Mouse (Mus musculus) liver, embryonic 16.5 days (tissue): ENCODE results near the gene Cyp8b1. TPM values are rescaled to one million over a fixed set of nuclear protein-coding genes. Genes with fewer than 3 reads are reported as not detected.

Experiments
- ATAC-seq: fragments of 200-750 bp; cut with Nextera tagmentation; 2 replicates; pipeline ENCODE4 v1.8.0; 2017; ENCODE audit warnings: low read depth, mild to moderate bottlenecking, moderate number of reproducible peaks, moderate library complexity
- H3K27ac ChIP-seq: fragments of 300-500 bp; sonication (generic); 2 replicates; pipeline ENCODE4 v1.5.1; 2014; ENCODE audit warnings: mild to moderate bottlenecking, low read length
- H3K27me3 ChIP-seq: fragments of 300-500 bp; sonication (generic); 2 replicates; pipeline ENCODE4 v1.6.1; 2014; ENCODE audit warnings: low read depth, low read length, mixed read lengths; ENCODE audit not compliant: control insufficient read depth, insufficient read depth
- H3K36me3 ChIP-seq: fragments of 300-500 bp; sonication (generic); 2 replicates; pipeline ENCODE4 v1.6.1; 2014; ENCODE audit warnings: mild to moderate bottlenecking; ENCODE audit not compliant: control insufficient read depth, insufficient read depth
- H3K4me1 ChIP-seq: fragments of 300-500 bp; sonication (generic); 2 replicates; pipeline ENCODE4 v1.6.1; 2014; ENCODE audit warnings: low read depth, low read length, mixed read lengths; ENCODE audit not compliant: control insufficient read depth
- H3K4me2 ChIP-seq: fragments of 300-500 bp; sonication (generic); 2 replicates; pipeline ENCODE4 v1.6.1; 2014; ENCODE audit warnings: low read depth, low read length, mixed read lengths
- H3K4me3 ChIP-seq: fragments of 300-500 bp; sonication (generic); 2 replicates; pipeline ENCODE4 v1.5.1; 2014; ENCODE audit warnings: low read depth, mild to moderate bottlenecking, low read length
- H3K9ac ChIP-seq: fragments of 300-500 bp; sonication (generic); 2 replicates; pipeline ENCODE4 v1.6.1; 2014; ENCODE audit warnings: low read depth, low read length
- H3K9me3 ChIP-seq: fragments of 300-500 bp; sonication (generic); replicated peaks from 2 replicates; pipeline ENCODE4 v1.6.1; 2016; ENCODE audit warnings: low read length; ENCODE audit not compliant: control insufficient read depth
- WGBS: fragments of 180-500 bp; shearing (Covaris S2); extraction: QIAGEN DNeasy Blood & Tissue Kit; methylation state at CpG from one replicate; pipeline ENCODE4 v1.1.7; 2014; ENCODE audit not compliant: insufficient replicate concordance; 5-methylcytosine and 5-hydroxymethylcytosine counted together
- polyA plus RNA-seq: library from polyadenylated mRNA; unstranded; fragments of >200 nt; fragmentation: Nextera tagmentation; extraction: Ambion mirVana; gene quantifications from 2 replicates; pipeline ENCODE4 v1.2.1, GENCODE M21; 2015

The Cyp8b1 gene
- polyA plus RNA-seq, result 13.0 and 19.0 TPM in 2 replicates

DNA sequence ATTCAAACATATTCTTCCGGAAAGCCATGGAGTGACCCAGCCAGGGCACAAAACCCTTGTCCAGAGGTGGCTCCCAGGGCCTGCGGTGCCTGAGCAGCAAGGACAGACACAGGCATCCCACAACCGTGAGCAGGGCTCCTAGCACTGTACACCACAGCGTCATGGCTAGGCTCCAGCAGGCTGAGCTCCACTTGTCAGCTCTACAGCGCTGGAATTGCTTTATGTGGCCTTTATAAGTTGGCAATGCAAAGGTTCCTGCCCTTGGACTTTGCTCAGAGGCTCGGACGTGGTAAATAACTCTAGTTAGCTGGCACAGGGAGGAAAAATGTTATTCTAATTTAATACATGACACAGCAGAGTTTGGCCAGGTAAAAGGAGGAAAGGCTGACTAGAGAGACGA lies at the start of gene Cyp8b1:
TSS of gene Cyp8b1 (minus strand) at position 204 of the 400 bp plus-strand sequence.
- no peak within 1 kb of the TSS for H3K4me3 ChIP-seq
- no peak within 1 kb of the TSS for H3K9ac ChIP-seq
- H3K9me3 ChIP-seq, result no peaks in the 10 kb centered on the region
- H3K4me1 ChIP-seq, result no peaks in the 10 kb centered on the region; the same call in 1 of the 2 replicates
- no peaks in the 10 kb centered on the region for H3K36me3 ChIP-seq
- peak; percentile 71 for ATAC-seq
- no peaks in the 10 kb centered on the region for H3K27me3 ChIP-seq
- no peak within 1 kb of the TSS for H3K4me2 ChIP-seq
- 0 out of 2 replicates have a peak within 1 kb of the TSS, but pooled peaks have one; percentile 27 for H3K27ac ChIP-seq
- 60% methylated on average over 8 of the region's 8 CpGs for WGBS

DNA sequence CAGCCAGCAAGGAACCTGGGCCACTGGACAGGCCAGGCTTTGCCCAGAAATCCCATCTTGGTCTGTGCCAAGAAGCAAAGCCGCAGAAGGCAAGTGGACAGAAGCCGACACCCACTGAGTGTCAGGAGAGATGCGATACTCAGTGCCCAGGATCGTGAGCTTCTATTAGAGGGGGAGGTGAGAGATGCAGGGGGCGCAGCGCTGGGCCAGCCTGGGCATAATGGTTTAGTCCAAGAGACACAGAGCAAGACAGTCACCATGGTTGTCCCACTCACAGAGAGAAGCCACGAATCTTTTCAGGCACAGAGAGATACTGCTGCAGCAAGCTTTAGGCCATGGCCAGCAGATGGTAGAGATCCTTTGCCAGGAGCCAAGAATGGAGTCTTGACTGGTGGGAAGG lies 48.8 kb upstream of the Cyp8b1 start:
- H3K27ac ChIP-seq, result no peak overlapping the region
- no peak overlapping the region for H3K4me2 ChIP-seq
- 73% methylated on average over 7 of the region's 7 CpGs for WGBS
- H3K27me3 ChIP-seq, result no peaks in the 10 kb centered on the region
- no peaks in the 10 kb centered on the region for H3K36me3 ChIP-seq
- ATAC-seq, result no peak
- H3K4me3 ChIP-seq, result no peak overlapping the region
- H3K4me1 ChIP-seq, result no peaks in the 10 kb centered on the region
- no peak overlapping the region for H3K9ac ChIP-seq
- H3K9me3 ChIP-seq, result no peaks in the 10 kb centered on the region

DNA sequence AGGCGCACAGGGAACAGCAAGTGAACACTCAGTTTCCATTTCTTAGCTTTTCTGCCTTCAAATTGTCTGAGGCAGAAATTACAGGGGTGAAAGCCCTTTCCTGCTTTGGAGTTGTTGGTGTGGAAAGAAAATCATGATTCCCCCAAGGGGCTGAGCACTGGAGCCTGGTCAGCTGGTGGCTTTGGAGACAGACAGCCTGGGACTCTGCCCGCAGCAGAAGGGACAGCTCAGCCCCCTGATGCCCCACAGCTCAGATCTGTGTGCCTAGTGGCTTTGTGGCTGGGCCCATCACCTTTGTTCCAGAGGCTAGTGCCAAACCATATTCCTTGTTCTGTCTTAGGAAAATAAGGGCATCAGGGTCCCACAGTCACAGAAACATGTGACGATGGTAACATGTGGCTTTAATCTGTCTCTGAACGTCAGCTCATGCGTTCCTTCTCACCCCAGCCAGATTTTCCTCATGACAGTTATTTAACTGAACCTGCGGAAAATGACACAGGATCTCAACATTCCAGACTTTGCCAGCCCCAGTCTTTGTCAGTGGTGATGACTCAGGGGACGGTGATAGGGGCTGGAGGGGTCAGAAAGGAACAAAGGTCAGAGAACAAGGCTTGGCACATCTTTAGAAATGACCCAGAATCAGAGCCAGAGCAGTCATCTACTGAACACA lies 44.0 kb upstream of the Cyp8b1 start:
- ATAC-seq, result no peak
- no peak overlapping the region for H3K4me2 ChIP-seq
- H3K36me3 ChIP-seq, result no peaks in the 10 kb centered on the region
- no peak overlapping the region for H3K4me3 ChIP-seq
- no peaks in the 10 kb centered on the region for H3K9me3 ChIP-seq
- no peak overlapping the region for H3K9ac ChIP-seq
- no peak overlapping the region for H3K27ac ChIP-seq
- WGBS, result 57% methylated on average over 7 of the region's 7 CpGs
- no peaks in the 10 kb centered on the region for H3K4me1 ChIP-seq
- H3K27me3 ChIP-seq, result no peaks in the 10 kb centered on the region

DNA sequence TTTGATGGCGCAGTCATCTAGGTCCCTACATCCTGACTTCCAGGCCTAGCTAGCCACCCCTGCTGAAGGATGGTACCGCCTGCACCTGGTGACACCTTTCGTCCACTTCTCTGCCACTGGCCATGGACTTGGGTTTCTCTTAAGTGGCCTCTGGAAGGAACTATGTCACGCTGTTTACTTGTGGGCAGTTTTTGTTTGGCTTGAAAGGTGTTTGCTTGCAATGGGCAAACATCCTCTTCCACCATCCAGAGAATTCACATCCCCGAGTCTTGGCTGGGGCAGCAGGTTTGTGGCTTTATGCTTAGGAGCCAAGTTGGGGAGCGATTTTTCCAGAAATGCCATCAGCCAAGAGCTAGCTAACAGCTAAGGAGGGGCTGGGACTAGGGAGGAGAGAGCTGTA lies 36.5 kb upstream of the Cyp8b1 start:
- no peaks in the 10 kb centered on the region for H3K9me3 ChIP-seq
- no peak overlapping the region for H3K4me3 ChIP-seq
- WGBS, result 67% methylated on average over 6 of the region's 6 CpGs
- no peak overlapping the region for H3K27ac ChIP-seq
- H3K36me3 ChIP-seq, result no peaks in the 10 kb centered on the region
- H3K9ac ChIP-seq, result no peak overlapping the region
- no peak for ATAC-seq
- H3K27me3 ChIP-seq, result no peaks in the 10 kb centered on the region
- H3K4me2 ChIP-seq, result no peak overlapping the region
- H3K4me1 ChIP-seq, result peaks cover 2% of the 10 kb centered on the region

DNA sequence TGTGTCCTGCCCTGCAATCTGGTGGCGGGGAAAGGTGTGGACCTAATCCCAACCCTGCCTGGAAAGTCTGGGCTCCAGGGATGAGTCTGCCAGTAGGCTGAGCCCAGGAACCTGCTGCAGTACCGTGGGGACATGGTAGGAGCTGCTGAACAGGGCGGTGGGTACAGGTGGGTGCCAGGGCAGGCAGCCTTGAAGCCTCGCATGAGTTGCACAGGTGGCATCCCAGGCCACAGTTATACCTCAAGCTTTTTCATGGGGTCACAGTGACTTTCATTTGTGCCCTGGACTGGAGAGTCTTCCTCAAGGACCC lies 35.0 kb upstream of the Cyp8b1 start:
- H3K4me1 ChIP-seq, result peaks cover 2% of the 10 kb centered on the region
- H3K9ac ChIP-seq, result no peak overlapping the region
- H3K4me3 ChIP-seq, result no peak overlapping the region
- no peak overlapping the region for H3K27ac ChIP-seq
- no peaks in the 10 kb centered on the region for H3K9me3 ChIP-seq
- H3K36me3 ChIP-seq, result no peaks in the 10 kb centered on the region
- no peaks in the 10 kb centered on the region for H3K27me3 ChIP-seq
- WGBS, result 39% methylated on average over 4 of the region's 4 CpGs
- ATAC-seq, result no peak; the same call in 1 of the 2 replicates
- no peak overlapping the region for H3K4me2 ChIP-seq

DNA sequence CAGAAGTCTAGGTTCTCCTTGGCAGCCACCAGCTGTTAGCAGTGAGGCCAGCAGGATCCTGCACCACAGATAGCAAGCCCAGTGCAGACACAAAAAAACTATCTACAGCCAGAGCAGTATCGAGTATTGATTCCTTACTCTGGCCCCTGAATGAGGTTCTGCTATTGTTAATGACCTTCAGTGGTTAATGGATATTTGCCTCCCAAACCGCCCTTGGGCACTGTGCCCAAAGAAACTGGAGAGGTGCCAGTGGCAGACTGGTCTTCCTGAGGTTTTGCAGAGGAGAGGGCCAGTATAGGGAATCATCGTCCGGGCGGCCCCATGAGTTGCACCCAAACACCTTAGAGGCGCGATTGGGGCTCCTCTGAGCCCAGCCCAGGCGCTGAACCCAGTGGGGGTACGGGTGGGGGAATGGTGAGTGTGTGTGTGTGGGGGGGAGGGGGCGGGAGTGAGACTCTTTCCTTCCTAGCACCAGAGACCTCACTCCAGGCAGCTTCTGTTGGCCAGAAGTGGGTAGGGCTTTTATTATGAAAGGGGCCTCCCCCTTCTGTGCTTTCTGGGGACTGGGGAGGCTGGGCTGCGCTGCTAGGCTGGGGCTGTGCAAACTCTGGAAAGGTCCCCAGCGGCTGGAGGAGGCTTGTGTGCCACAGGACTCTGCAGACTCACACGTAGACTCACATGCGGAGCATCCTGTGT lies 34.5 kb upstream of the Cyp8b1 start, which contains the start of gene Fam198a:
TSS of gene Fam198a (plus strand) at position 571 of the 696 bp plus-strand sequence.
- Histone ChIP-seq H3K27me3 (no peaks in the 10 kb centered on the region), H3K9ac (no peak within 1 kb of the TSS), H3K4me3 (no peak within 1 kb of the TSS), H3K27ac (no peak within 1 kb of the TSS), H3K9me3 (no peaks in the 10 kb centered on the region), H3K4me2 (peak within 1 kb of the TSS; percentile 32), H3K36me3 (no peaks in the 10 kb centered on the region), H3K4me1 (peaks cover 2% of the 10 kb centered on the region)
- WGBS, result 17% methylated on average over 14 of the region's 14 CpGs
- peak; percentile 82 for ATAC-seq

DNA sequence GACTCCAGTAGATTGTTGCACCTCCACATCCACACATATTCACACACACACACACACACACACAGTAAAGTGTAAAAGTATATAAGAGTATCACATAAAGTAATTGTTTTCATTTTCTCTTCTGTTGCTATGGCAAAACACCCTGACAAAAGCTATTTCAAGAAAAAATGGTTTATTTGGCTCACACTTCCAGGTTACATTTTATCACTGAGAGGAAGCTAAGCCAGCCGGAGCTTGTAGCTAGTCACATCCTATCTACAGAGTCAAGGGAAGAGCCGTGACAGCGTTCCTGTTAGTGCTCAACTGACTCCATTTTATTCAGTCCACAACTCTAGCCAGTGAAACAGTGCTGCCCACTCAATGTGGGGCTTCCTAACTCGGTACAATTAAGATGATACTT lies 32.3 kb upstream of the Cyp8b1 start:
- no peaks in the 10 kb centered on the region for H3K27me3 ChIP-seq
- ATAC-seq, result no peak
- whole genome bisulfite sequencing, result 44% methylated on average over 4 of the region's 4 CpGs

DNA sequence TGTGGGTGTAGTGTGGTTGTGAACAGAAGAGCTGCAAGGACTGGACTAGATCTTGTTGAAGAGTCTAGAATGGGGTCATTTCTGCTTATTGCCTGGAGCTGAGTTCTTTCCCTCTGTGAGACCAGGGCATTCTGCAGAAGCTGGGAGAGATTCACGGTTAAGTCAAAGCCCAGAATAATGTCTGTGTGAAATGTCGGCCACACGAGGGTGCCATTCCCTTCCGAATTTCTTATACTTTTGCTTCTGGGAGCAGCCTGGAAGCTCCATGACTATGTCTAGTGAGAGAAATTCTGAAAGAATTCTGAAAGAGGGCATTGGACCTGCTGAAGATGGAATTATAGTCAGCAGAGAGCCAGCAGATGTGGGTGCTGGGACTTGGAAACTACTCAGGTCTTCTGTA lies 31.7 kb upstream of the Cyp8b1 start:
- no peak overlapping the region for H3K4me3 ChIP-seq
- 8% methylated on average over 4 of the region's 4 CpGs for WGBS
- no peak overlapping the region for H3K4me2 ChIP-seq
- no peak for ATAC-seq
- H3K27me3 ChIP-seq, result no peaks in the 10 kb centered on the region
- H3K9ac ChIP-seq, result no peak overlapping the region
- no peak overlapping the region for H3K27ac ChIP-seq
- H3K36me3 ChIP-seq, result no peaks in the 10 kb centered on the region
- peaks cover 2% of the 10 kb centered on the region for H3K4me1 ChIP-seq
- no peaks in the 10 kb centered on the region for H3K9me3 ChIP-seq

More for the DNA sequence above, 32.3 kb upstream of the Cyp8b1 start:
- no peak overlapping the region for H3K4me3 ChIP-seq
- H3K27ac ChIP-seq, result no peak overlapping the region
- peaks cover 2% of the 10 kb centered on the region for H3K4me1 ChIP-seq
- no peaks in the 10 kb centered on the region for H3K9me3 ChIP-seq
- H3K36me3 ChIP-seq, result no peaks in the 10 kb centered on the region
- H3K4me2 ChIP-seq, result no peak overlapping the region
- H3K9ac ChIP-seq, result no peak overlapping the region

DNA sequence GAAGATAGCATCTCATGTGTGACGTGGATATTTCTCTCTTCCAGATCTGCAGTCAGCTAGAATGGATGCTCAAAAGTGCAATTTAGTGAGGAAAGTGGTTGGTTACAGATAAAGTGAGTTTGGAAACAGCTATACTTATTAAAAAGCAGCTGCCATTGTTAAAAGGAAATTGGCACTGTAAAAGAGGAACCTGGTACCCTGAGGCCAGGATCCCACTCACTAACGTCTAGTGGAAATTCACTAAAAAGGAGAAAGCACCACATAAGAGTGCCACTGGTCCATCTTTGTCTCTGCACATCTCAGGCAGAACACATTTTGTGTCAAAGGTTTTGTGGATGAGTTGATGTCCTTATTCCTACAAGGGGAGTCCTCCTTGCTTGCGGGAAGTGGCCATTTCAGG lies 27.5 kb upstream of the Cyp8b1 start:
- Histone ChIP-seq H3K9me3 (no peaks in the 10 kb centered on the region), H3K4me3 (no peak overlapping the region), H3K27me3 (no peaks in the 10 kb centered on the region), H3K27ac (no peak overlapping the region), H3K9ac (no peak overlapping the region), H3K36me3 (no peaks in the 10 kb centered on the region), H3K4me1 (no peaks in the 10 kb centered on the region), H3K4me2 (no peak overlapping the region)
- ATAC-seq, result no peak
- WGBS, result 54% methylated on average over 3 of the region's 3 CpGs
